Mouse (Mus musculus) retina, postnatal 7 days (tissue): ENCODE measurements around the gene Otub1.

Experiments
- DNase-seq: peaks from one replicate; pipeline ENCODE4 v3.0.0-alpha.2; 2012; ENCODE audit warnings: low read depth, low spot score

Gene Otub1

GRCm38 (mm10) chr19:7177804-7178511 lies 28.2 kb downstream of the Otub1 start:
- DNase-seq = no peak

DNA sequence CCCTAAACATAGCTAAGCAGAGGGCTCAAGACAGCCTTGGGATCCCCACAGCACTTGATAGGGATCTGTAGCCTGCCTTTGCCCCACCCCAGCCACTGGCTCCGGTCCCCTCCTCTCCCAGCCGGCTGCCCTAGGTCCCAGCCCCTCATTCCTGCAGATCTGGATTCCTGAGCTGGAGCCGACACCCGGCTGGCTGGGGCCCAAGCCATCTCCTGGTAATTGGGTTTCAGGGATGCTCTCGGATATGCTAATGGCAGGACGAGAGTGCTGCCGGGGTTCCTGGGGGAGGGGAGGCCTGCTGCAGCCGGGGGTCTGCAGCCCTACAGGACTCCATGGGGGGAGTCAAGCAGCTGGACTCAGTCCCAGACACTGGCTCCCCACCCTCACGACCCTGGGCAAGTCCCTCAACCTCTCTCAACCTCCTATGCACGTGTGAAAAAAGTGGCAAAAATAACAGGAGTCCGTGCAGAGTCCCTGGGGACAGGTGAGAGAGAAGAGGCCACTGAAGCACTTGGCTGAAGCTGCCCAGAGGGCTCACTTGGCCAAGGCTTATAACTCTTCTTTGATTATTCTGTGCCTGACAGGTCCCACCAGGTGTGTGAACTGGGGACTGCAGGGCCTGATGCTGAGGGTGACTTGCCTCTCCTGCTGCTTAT lies 29.9 kb downstream of the Otub1 start:
- DNase-seq = no peak

DNA sequence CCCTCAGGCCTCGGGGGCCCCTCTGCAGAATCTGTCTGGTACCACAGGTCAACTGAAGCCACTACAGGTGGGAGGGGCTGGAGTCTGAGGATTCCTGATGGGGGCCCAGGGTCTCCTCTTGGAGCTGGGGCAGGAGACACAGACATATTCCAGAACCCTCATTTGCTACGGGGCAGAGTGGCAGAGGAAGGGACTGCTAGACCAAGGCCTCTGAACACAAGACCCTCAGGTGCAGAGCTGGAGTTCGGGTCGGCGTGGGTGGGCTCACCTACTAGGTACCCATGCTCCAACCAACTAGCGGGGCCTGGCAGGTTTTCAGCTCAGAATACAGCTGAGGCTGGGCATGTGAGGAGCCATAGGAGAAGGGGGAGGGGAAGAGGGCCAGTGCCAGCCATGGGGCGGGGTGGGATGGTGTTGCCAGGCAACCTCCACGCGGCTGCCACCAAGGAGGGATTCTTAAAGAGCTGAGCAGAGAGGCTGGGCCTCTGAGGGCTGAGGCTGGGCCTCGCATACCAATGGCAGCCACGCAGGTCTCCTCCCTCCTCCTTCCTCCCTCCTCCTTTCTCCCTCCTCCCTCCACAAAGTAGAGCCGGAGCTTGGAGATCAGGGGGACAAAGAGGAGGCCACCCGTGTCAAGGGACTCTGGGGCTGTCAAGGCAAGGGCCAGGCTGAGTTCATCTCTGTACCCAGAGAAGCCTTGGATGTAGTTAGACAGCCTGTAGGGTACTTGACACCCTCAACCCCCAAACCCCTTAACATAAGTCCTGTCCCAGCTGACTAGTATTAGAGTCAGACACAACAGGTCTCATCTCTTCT lies 33.9 kb downstream of the Otub1 start:
- no peak for DNase-seq

- DNase-seq = no peak
These were observed 34.7 kb downstream of the Otub1 start for GRCm38 (mm10) chr19:7171447-7171846.

- DNase-seq = no peak
These were observed 35.2 kb downstream of the Otub1 start for GRCm38 (mm10) chr19:7170916-7171315.

DNA sequence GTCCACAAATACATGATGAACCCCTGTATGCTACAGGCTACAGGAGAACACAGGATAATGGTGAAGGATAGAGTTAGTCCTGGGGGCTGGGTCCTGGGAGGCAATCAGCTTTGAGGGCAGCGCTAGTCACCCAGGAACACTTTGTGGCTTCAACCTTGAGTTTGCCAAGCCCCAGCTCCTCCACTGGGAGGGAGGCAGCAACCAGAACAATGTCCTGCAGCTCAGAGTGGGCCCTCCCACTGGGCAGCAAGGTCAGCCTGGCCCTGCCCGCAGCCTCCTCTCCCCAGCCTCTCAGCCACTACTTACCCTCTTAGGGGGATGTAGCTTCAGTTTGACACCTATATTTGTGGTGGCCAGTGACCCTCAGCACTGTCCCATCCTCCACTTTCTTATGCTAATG lies 37.7 kb downstream of the Otub1 start:
- DNase-seq = no peak

DNA sequence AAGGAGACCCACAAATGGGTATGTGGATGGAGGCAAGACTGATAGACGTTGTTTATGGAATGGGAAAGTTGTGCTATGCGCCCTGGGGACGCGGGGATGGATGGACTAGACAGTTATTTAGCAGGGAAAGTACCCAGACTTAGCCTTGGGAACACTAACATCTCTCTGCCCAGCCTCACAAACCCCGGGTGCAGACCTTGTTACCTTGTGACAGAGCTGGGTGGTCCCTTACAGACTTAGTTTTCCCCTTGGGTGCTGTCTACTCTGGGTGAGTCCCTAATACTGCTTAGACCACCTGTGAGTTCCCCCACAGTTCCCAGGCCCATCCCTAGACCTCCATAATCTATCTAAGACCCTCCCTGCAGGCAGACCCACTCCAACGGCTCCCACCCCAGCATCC lies 39.3 kb downstream of the Otub1 start:
- no peak for DNase-seq

GRCm38 (mm10) chr19:7166200-7166711 lies 39.9 kb downstream of the Otub1 start:
- DNase-seq = no peak

GRCm38 (mm10) chr19:7165509-7166199 lies 40.5 kb downstream of the Otub1 start:
- DNase-seq = no peak

- DNase-seq = no peak
These were observed 41.2 kb downstream of the Otub1 start for GRCm38 (mm10) chr19:7164820-7165323.

GRCm38 (mm10) chr19:7164238-7164637 lies 41.9 kb downstream of the Otub1 start:
- DNase-seq = no peak

DNA sequence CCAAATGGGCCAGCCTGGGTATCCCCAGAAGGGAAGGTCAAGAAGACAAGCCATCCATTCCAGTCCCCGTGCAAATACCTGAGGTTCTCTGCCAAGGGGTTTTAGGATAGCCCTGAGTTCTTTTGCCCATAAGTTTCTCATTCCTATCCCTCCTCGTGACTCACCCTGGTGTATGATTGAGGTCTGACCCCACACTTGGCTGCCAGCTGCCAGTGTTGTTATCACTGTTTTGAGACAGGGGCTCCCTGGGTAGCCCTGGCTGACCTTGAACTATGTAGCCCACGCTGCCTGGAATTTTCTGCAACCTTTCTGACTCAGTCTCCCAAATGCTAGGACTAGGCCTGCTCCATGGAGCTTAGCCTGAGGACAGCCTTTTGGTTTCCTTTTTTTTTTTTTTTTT lies 45.1 kb downstream of the Otub1 start:
- no peak for DNase-seq

DNA sequence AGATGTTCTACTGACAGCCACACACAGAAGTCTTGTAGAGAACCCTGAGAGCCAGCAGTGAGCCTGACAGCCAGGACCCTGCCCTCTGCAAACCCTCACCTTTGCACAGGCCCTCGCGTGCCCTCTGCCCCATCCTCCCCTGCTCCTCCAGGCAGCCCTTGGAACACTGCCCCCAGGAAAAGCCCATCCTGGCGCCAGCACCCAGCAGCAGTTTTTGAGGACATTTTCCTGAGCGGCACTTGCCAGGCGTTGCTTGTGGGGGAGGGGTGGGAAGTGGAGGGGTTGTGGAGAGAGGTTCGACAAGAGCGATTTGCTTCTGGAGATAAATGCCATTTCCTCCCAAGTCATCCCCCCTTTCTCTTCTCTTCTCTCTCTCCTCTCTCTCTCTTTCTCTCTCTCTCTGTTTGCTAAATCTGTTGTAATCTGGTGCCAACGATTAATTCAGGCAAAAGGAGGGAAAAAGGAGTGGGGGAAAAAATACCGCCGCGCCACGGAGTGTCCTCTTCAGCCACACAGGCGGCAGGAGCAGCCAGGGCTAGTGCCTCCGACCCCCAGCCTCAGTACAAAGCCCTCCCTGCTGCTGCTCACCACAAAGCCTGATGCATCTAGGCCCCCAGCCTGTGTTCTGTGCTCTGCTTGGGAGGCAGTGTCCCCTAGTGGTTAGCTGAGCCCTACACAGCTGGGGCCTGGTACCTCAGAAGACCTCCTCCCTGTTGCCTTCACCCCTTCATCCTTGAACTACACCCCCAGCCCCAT lies 45.8 kb downstream of the Otub1 start:
- DNase-seq = no peak

DNA sequence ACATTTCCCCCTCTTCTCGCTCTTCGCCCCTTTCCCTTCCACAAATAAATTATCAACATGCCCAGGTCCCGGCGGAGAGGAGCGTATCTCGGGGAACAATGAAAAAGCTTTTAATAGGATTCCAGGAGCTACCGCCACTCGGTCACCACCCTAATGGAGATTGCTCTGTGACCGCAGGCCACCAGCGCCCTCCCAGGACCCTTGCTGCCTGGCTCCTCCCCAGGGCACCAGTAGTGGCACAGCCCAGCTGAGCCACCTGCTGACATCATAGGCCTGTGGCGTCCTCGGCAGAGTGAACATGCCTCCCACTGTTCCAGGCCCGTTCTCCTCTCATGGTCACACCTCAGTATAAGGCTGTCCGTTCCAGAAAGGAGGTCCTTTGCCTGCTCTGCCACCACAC lies 48.4 kb downstream of the Otub1 start:
- DNase-seq = no peak

DNA sequence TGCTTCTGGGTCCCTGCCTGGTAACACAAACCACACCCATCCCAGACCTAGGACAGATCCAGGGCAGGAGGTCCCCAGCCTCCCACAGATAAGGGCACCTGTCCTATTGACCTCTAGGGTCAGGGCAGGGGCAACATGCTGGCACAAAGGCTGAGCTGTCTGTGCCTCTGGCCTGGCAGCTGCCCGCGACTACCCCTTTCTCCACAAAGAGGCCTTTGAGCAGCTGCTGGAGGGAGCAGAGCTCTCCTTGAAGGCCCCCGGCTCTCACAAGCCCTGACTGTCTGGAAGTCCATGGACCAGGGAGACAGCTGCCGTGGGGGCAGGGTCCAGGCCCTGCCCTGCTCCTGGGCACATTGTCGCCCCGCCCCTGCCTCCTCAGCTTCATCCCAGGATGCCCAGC lies 50.9 kb downstream of the Otub1 start:
- DNase-seq = no peak

GRCm38 (mm10) chr19:7153232-7153631 lies 52.9 kb downstream of the Otub1 start:
- no peak for DNase-seq

- DNase-seq = no peak
These were observed 54.0 kb downstream of the Otub1 start for GRCm38 (mm10) chr19:7151927-7152653.

DNA sequence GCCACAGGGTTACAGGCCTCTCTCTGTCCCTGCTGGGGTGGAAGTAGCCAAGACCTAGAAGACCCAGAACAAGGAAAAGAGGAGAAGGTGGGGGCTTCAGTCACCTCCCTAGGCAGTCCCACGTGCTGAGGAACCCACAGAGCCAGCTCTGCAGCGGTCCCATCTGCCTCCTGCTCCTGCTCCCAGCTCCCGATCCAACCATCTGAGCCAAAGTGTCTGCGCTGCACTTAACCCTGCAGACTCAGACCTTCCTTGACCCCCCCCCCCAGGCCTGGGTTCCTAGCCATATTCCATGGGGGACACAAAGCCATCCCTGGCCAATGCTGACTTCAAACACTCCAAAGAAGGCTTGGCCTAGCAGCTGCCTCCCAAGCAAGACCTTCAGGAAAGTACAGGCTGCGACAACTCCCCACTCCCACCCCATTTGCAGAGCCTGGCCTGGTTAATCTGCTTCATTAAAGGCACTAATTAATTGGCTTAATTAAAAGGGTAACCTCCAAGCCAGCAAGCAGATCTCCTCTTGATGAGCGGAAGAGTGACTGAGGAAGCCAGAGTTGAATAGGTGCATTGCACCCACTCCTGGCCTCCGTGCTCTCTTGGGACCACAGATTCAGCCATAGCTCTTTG lies 54.7 kb downstream of the Otub1 start:
- DNase-seq = no peak

GRCm38 (mm10) chr19:7149158-7149685 lies 56.9 kb downstream of the Otub1 start:
- DNase-seq = no peak
